ENCODE assay signal across 8 mouse cellular contexts in the genomic region with DNA sequence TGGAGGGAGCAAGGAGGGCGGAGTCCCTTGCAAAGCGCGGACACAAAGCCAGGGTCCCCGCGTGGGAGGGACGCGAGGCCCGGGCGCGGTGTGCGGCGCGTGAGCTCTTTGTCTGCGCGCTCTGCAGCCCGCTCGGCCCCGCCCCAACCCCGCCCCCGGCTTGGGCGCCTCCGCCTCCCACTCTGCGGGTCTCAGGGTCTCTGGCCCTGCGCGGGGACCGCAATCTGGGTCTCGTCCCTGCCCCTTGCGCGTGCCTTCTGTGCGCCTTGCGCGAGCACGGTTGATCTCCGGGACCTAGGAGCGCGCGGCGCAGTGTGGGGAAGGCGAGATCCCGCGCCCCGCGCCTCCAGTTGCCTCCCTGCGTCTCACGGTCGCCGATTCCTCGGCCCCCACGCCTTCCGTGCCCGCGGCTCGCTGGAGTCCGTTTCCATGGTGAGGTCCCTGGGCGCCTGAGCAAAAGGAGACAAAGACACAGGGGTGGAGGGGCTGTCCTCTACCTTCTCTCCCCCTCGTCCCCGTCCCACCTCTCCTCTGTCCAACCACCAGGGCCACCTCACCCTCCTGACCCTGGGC. TPM values are rescaled to one million over a fixed set of nuclear protein-coding genes. Genes with fewer than 3 reads are reported as not detected.
DNase-seq lines count a peak whose midpoint lies in the region; ATAC-seq and TF ChIP-seq lines count a peak whose summit lies in the region.

A gene (plus strand): TSS at position 187 of the 573 bp plus-strand sequence.
A gene (minus strand): TSS at position 345 of the 573 bp plus-strand sequence.

- no peak for TF ChIP-seq RAD21 in MEL (IDR thresholded peaks at IDR 0.05; ENCODE audit: low read depth, low read length)

- TF ChIP-seq CTCF in MEL (IDR thresholded peaks at IDR 0.05 in 2 of 3, conservative IDR thresholded peaks at IDR 0.05 in 1 of 3; ENCODE audit: control insufficient read depth in 1 of 3, insufficient read depth in 1 of 3, low read depth in 2 of 3, low read length in 3 of 3, poor library complexity in 1 of 3, severe bottlenecking in 1 of 3) = no peak

- 1% methylated on average over 49 of the region's 57 CpGs for WGBS in heart, embryonic 13.5 days
- under 1% methylated on average over 55 of the region's 57 CpGs for WGBS in intestine, embryonic 14.5 days

- H3K36me3 ChIP-seq in heart, embryonic 13.5 days = no peaks in the 10 kb centered on the region
- peaks cover 0 to 9% of the 10 kb centered on the region in 2 experiments; a peak in 2 of 4 replicates for H3K36me3 ChIP-seq in MEL (ENCODE audit: control insufficient read depth in 1 of 2, insufficient read depth in 2 of 2, low read length in 2 of 2)
- no peaks in the 10 kb centered on the region for H3K36me3 ChIP-seq in intestine, embryonic 14.5 days (ENCODE audit: control insufficient read depth, insufficient read depth, low read length)

- peak; percentile 30 for ATAC-seq in heart, embryonic 13.5 days (ENCODE audit: extremely low read depth, insufficient number of reproducible peaks, low FRiP score, low TSS enrichment)
- ATAC-seq in intestine, embryonic 14.5 days (replicated peaks; ENCODE audit: low FRiP score, low TSS enrichment, low read depth) = peak; percentile 85

- peak within 1 kb of the TSS; percentile 72 for H3K4me3 ChIP-seq in heart, embryonic 13.5 days
- H3K4me3 ChIP-seq in MEL (ENCODE audit: control insufficient read depth in 1 of 2, insufficient read depth in 1 of 2, low read depth in 2 of 2, low read length in 2 of 2) = peak within 1 kb of the TSS; percentile 23 to 31; a peak in 2 of 4 replicates
- H3K4me3 ChIP-seq in intestine, embryonic 14.5 days (ENCODE audit: low read depth, low read length) = peak within 1 kb of the TSS; percentile 51

- peak within 1 kb of the TSS; percentile 94 for H3K4me2 ChIP-seq in heart, embryonic 13.5 days
- peak within 1 kb of the TSS; percentile 59 for H3K4me2 ChIP-seq in intestine, embryonic 14.5 days (ENCODE audit: low read length)

- peak within 1 kb of the TSS; percentile 88 for H3K9ac ChIP-seq in heart, embryonic 13.5 days
- peak within 1 kb of the TSS; percentile 40; the same call in 1 of the 2 replicates for H3K9ac ChIP-seq in MEL (ENCODE audit: control insufficient read depth, low read depth, low read length, poor library complexity, severe bottlenecking)
- H3K9ac ChIP-seq in intestine, embryonic 14.5 days (ENCODE audit: low read length) = peak within 1 kb of the TSS; percentile 61

- no peak within 1 kb of the TSS; the same call in 1 of the 2 replicates for H3K27ac ChIP-seq in heart, embryonic 13.5 days (replicated peaks)
- no peak within 1 kb of the TSS for H3K27ac ChIP-seq in MEL (ENCODE audit: control insufficient read depth, low read depth, low read length)
- H3K27ac ChIP-seq in intestine, embryonic 14.5 days (ENCODE audit: low read depth) = peak within 1 kb of the TSS; percentile 57

- no peaks in the 10 kb centered on the region for H3K79me2 ChIP-seq in MEL (ENCODE audit: control insufficient read depth, insufficient read depth, low read length, poor library complexity)

- no peak for TF ChIP-seq POLR2A in MEL (IDR thresholded peaks at IDR 0.05; ENCODE audit: control insufficient read depth in 1 of 2, insufficient read depth in 1 of 2, low read depth in 1 of 2, low read length in 2 of 2, poor library complexity in 1 of 2)

- no peaks in the 10 kb centered on the region for H3K9me3 ChIP-seq in heart, embryonic 13.5 days
- no peaks in the 10 kb centered on the region for H3K9me3 ChIP-seq in MEL (replicated peaks; ENCODE audit: insufficient read depth, low read length)
- no peaks in the 10 kb centered on the region for H3K9me3 ChIP-seq in intestine, embryonic 14.5 days (ENCODE audit: control insufficient read depth, low read length)

- TF ChIP-seq EP300 in MEL (IDR thresholded peaks at IDR 0.05; ENCODE audit: low read depth in 1 of 2, low read length in 2 of 2) = no peak

- peaks cover 24% of the 10 kb centered on the region; the same call in 1 of the 2 replicates for H3K27me3 ChIP-seq in heart, embryonic 13.5 days (replicated peaks)
- no peaks in the 10 kb centered on the region for H3K27me3 ChIP-seq in MEL (ENCODE audit: control insufficient read depth in 1 of 2, insufficient read depth in 2 of 2, low read length in 2 of 2)
- H3K27me3 ChIP-seq in intestine, embryonic 14.5 days (replicated peaks; ENCODE audit: control insufficient read depth, insufficient read depth, low read length) = no peaks in the 10 kb centered on the region

- intact Hi-C loops in heart, postnatal 10 days (cut with DNase I) = no loop called here

- no peak for DNase-seq in heart, postnatal 10 days
- no peak for DNase-seq in MEL (ENCODE audit: low read depth, low spot score)
- peak; percentile 63 for DNase-seq in embryo, embryonic 11.5 days (ENCODE audit: low read depth, low spot score)
- peak; percentile 80 for DNase-seq in intestine, embryonic 14.5 days (ENCODE audit: low spot score)
- peak; percentile 87 for DNase-seq in mesoderm, embryonic 11.5 days (ENCODE audit: low read depth, low spot score)
- DNase-seq in testis, postnatal 10 days (ENCODE audit: low spot score) = peak; percentile 67
- no peak for DNase-seq in adrenal gland, adult 8-10 months

- peaks cover 24% of the 10 kb centered on the region for H3K4me1 ChIP-seq in heart, embryonic 13.5 days
- H3K4me1 ChIP-seq in MEL (ENCODE audit: control insufficient read depth in 1 of 2, insufficient read depth in 2 of 2, low read length in 2 of 2) = peaks cover 6 to 16% of the 10 kb centered on the region in 2 experiments; a peak in 3 of 4 replicates
- peaks cover 22% of the 10 kb centered on the region for H3K4me1 ChIP-seq in intestine, embryonic 14.5 days (replicated peaks; ENCODE audit: control insufficient read depth, insufficient read depth, low read length)

TF ChIP-seq in MEL, 35 proteins besides CTCF, POLR2A, EP300 and RAD21:
- TF ChIP-seq CHD2 (IDR thresholded peaks at IDR 0.05; ENCODE audit: low read length) = no peak
- TF ChIP-seq ZC3H11A (IDR thresholded peaks at IDR 0.05; ENCODE audit: low read depth, low read length) = no peak
- no peak for TF ChIP-seq POLR2AphosphoS5 (IDR thresholded peaks at IDR 0.05; ENCODE audit: borderline replicate concordance, low read depth, low read length)
- TF ChIP-seq SIN3A (IDR thresholded peaks at IDR 0.05; ENCODE audit: low read length) = no peak
- no peak for TF ChIP-seq TBP (IDR thresholded peaks at IDR 0.05; ENCODE audit: low read depth, low read length)
- TF ChIP-seq ZKSCAN1 (IDR thresholded peaks at IDR 0.05; ENCODE audit: low read depth, low read length) = no peak
- TF ChIP-seq TCF12 (IDR thresholded peaks at IDR 0.05; ENCODE audit: low read depth, low read length) = no peak
- no peak for TF ChIP-seq E2F4 (IDR thresholded peaks at IDR 0.05; ENCODE audit: borderline replicate concordance, low read depth, low read length)
- no peak for TF ChIP-seq CHD1 (IDR thresholded peaks at IDR 0.05; ENCODE audit: low read depth, low read length)
- no peak for TF ChIP-seq POLR2AphosphoS2 (IDR thresholded peaks at IDR 0.05; ENCODE audit: low read length)
- TF ChIP-seq BHLHE40 (IDR thresholded peaks at IDR 0.05; ENCODE audit: borderline replicate concordance, low read depth, low read length) = no peak
- TF ChIP-seq MAX (IDR thresholded peaks at IDR 0.05; ENCODE audit: low read length) = no peak
- no peak for TF ChIP-seq MYC (IDR thresholded peaks at IDR 0.05; ENCODE audit: low read depth, low read length)
- no peak for TF ChIP-seq GATA1 (IDR thresholded peaks at IDR 0.05; ENCODE audit: low read depth, low read length)
- no peak for TF ChIP-seq NRF1 (IDR thresholded peaks at IDR 0.05; ENCODE audit: insufficient read depth, low read depth, low read length, poor library complexity, severe bottlenecking)
- TF ChIP-seq UBTF (IDR thresholded peaks at IDR 0.05; ENCODE audit: borderline replicate concordance, insufficient read depth, low read depth, low read length) = no peak
- TF ChIP-seq MXI1 (IDR thresholded peaks at IDR 0.05; ENCODE audit: low read depth, low read length) = no peak
- no peak for TF ChIP-seq NELFE (IDR thresholded peaks at IDR 0.05; ENCODE audit: low read depth, low read length)
TF ChIP-seq in MEL: peak in this region for 0.

RNA-seq across cellular contexts. Expression of the first gene that starts in this region (rescaled TPM):
- 2.5 and 2.6 TPM in 2 replicates for polyA plus RNA-seq in heart, embryonic 13.5 days (2015; fragmentation: Nextera tagmentation; extraction: Ambion mirVana)
- total RNA-seq in heart, postnatal 10 days (2021) = under 1 TPM in 1 of 2 experiments, not detected in 1; 0.55 TPM
- 9.1 and 11.2 TPM in 2 replicates for total RNA-seq in MEL (2012; rRNA removed)
- 10 to 100 TPM in 1 of 2 experiments, not detected in 1; 31.5 TPM for polyA plus RNA-seq in MEL (2012; ENCODE audit: insufficient read depth in 1 of 2, insufficient read length in 2 of 2, low read depth in 1 of 2, low replicate concordance in 2 of 2, missing spikeins in 1 of 2)
- 5.2 and 5.9 TPM in 2 replicates for polyA plus RNA-seq in intestine, embryonic 14.5 days (2014; fragmentation: Nextera tagmentation; extraction: Ambion mirVana)
- under 1 TPM in 1 of 4 experiments, not detected in 3; 0.35 TPM for total RNA-seq in adrenal gland, adult 8-10 months (2022)

RNA-seq across cellular contexts. Expression of the second gene that starts in this region (rescaled TPM):
- polyA plus RNA-seq in heart, embryonic 13.5 days (2015; fragmentation: Nextera tagmentation; extraction: Ambion mirVana) = 15.8 and 16.4 TPM in 2 replicates
- under 1 TPM; 0.53 to 0.89 TPM for total RNA-seq in heart, postnatal 10 days (2021)
- total RNA-seq in MEL (2012; rRNA removed) = 0.56 and 0.85 TPM in 2 replicates
- 1 to 10 TPM in 1 of 2 experiments, not detected in 1; 6.2 TPM for polyA plus RNA-seq in MEL (2012; ENCODE audit: insufficient read depth in 1 of 2, insufficient read length in 2 of 2, low read depth in 1 of 2, low replicate concordance in 2 of 2, missing spikeins in 1 of 2)
- 38.8 and 46.4 TPM in 2 replicates for polyA plus RNA-seq in intestine, embryonic 14.5 days (2014; fragmentation: Nextera tagmentation; extraction: Ambion mirVana)
- 1 to 10 TPM; 1.7 to 4.3 (median 3.0) TPM for total RNA-seq in adrenal gland, adult 8-10 months (2022)

Comparison
In these comparisons a context has a peak if more than half of its experiments do, and no peak if none do; other contexts are left out.
1. DNase-seq: peak in embryo, embryonic 11.5 days (single experiment), intestine, embryonic 14.5 days (single experiment), mesoderm, embryonic 11.5 days (single experiment) and testis, postnatal 10 days (single experiment); none in heart, postnatal 10 days (0 of 2), MEL (single experiment) and adrenal gland, adult 8-10 months (single experiment).
2. Peak in every context shown above with its lines, with median percentiles within 50 percentile points of each other: H3K4me3 ChIP-seq and H3K9ac ChIP-seq.